Mouse (Mus musculus) monocyte, adult 2 months (primary cell): ENCODE measurements around the gene Praf2.
"Not testable (repeated sequence)": the region's sequence is repeated elsewhere in the genome, so short reads cannot be mapped to it uniquely, and the experiment has no call there.

Experiments used
- DNase-seq, 2 experiments: peaks; one replicate each; pipeline ENCODE4 v3.0.0; 2022; ENCODE audit warnings: low spot score in 2 of 2, low read depth in 1 of 2

Gene Praf2

GRCm38 (mm10) chrX:7739336-7740081 lies 11.3 kb downstream of the Praf2 start:
- no peak for DNase-seq

- no peak for DNase-seq
These were observed 12.0 kb downstream of the Praf2 start for GRCm38 (mm10) chrX:7740082-7740819.

GRCm38 (mm10) chrX:7741103-7741502 lies 12.9 kb downstream of the Praf2 start:
- DNase-seq, result no peak

GRCm38 (mm10) chrX:7743470-7743869 lies 15.2 kb downstream of the Praf2 start:
- DNase-seq, result no peak

GRCm38 (mm10) chrX:7744940-7745339 lies 16.7 kb downstream of the Praf2 start:
- DNase-seq, result no peak

GRCm38 (mm10) chrX:7745429-7745828 lies 17.2 kb downstream of the Praf2 start:
- no peak for DNase-seq

GRCm38 (mm10) chrX:7750432-7751116 lies 22.3 kb downstream of the Praf2 start, which contains the start of gene Ccdc120:
Gene Ccdc120, minus strand, starts transcription at chrX:7750905.
- DNase-seq, result no peak

GRCm38 (mm10) chrX:7753627-7754026 lies 25.4 kb downstream of the Praf2 start:
- DNase-seq, result not testable (repeated sequence)

- peak; percentile 81 to 82 for DNase-seq
These were observed 34.1 kb downstream of the Praf2 start, which contains the start of gene Tfe3 for GRCm38 (mm10) chrX:7762137-7762920. Gene Tfe3, plus strand, starts transcription at chrX:7762560.

GRCm38 (mm10) chrX:7762921-7763197 lies 34.6 kb downstream of the Praf2 start:
- DNase-seq, result no peak

- peak; percentile 17 to 35 for DNase-seq
These were observed 35.6 kb downstream of the Praf2 start for GRCm38 (mm10) chrX:7763631-7764393.

GRCm38 (mm10) chrX:7764657-7765280 lies 36.5 kb downstream of the Praf2 start:
- no peak for DNase-seq

- no peak for DNase-seq
These were observed 37.0 kb downstream of the Praf2 start for GRCm38 (mm10) chrX:7765281-7765670.

GRCm38 (mm10) chrX:7765764-7766163 lies 37.5 kb downstream of the Praf2 start:
- DNase-seq, result peak in 1 of 2 experiments; percentile 21

- no peak for DNase-seq
These were observed 41.2 kb downstream of the Praf2 start for GRCm38 (mm10) chrX:7769302-7770017.

- no peak for DNase-seq
These were observed 44.5 kb downstream of the Praf2 start for GRCm38 (mm10) chrX:7772766-7773165.

- no peak for DNase-seq
These were observed 47.4 kb downstream of the Praf2 start for GRCm38 (mm10) chrX:7775501-7776205.

GRCm38 (mm10) chrX:7776329-7777082 lies 48.3 kb downstream of the Praf2 start:
- DNase-seq, result no peak
